Mouse (Mus musculus) cerebellum, adult 2 months (tissue): ENCODE measurements at regions not wholly inside any gene's neighbourhood (a gene's known extent, or its start where the extent isn't known, plus 50 kb on each side); places are given as distances from the start of the nearest gene placed in this dataset.

Experiments used
- DNase-seq, 2 experiments: peaks; one replicate each; pipeline ENCODE4 v3.0.0; 2021
- H3K27ac ChIP-seq: fragments of 200-500 bp; 2 replicates; pipeline ENCODE4 v1.5.1; 2012; ENCODE audit warnings: low read length, control low read depth, inconsistent platforms; ENCODE audit not compliant: insufficient read depth
- H3K27me3 ChIP-seq: fragments of 200-500 bp; 2 replicates; pipeline ENCODE4 v1.6.1; 2012; ENCODE audit warnings: inconsistent platforms, mild to moderate bottlenecking, low read length, moderate library complexity; ENCODE audit not compliant: control insufficient read depth, insufficient read depth
- H3K4me1 ChIP-seq: fragments of 200-500 bp; 2 replicates; pipeline ENCODE4 v1.6.1; 2011; ENCODE audit warnings: low read length; ENCODE audit not compliant: control insufficient read depth, insufficient read depth
- H3K4me3 ChIP-seq: fragments of 200-500 bp; replicated peaks from 2 replicates; pipeline ENCODE3; 2011; ENCODE audit warnings: mild to moderate bottlenecking, low read depth, low read length, control low read depth; ENCODE audit not compliant: insufficient read depth
- CTCF ChIP-seq: fragments of 200-500 bp; IDR thresholded peaks from 2 replicates; pipeline ENCODE4 v1.5.1; 2011; ENCODE audit warnings: low read depth, mild to moderate bottlenecking, control low read depth, low read length, moderate library complexity, borderline replicate concordance; ENCODE audit not compliant: insufficient read depth
- POLR2A ChIP-seq: fragments of 200-500 bp; IDR thresholded peaks from 2 replicates; pipeline ENCODE4 v1.6.1; 2011; ENCODE audit warnings: low read length, control low read depth, borderline replicate concordance; ENCODE audit not compliant: insufficient read depth
- WGBS: fragments of 180-500 bp; shearing (Covaris S2); methylation state at CpG from one replicate; pipeline ENCODE4 v1.1.7; 2018; 5-methylcytosine and 5-hydroxymethylcytosine counted together

DNA sequence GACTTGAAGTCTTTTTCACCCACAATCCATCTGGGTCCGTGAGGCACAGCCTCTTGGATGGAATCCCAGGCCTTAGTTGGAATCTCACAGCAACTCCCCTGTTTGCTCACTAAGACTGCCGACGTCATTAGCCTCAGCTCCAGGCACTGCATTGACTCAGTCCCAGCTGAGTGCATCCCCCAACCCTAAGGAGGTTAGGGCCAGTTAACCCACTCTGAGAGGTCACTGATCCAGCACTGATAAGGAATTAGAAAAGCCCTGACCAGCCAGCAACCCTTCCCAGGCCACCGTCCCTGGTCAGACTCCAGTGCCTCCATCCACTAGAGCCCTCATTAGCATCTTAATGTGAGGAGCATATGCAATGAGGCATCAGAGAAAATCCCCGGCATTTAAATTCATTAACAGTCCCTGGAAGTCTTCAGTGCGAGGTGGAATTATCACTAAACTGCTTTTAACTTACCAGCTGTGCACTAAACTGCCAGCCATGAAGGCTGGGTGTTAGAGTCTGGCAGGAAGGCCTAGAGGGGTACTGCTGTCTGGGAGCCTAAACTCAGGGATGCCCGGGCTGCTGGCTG is 184.2 kb downstream of the Cct6b start:
- H3K27ac ChIP-seq: no peak overlapping the region
- no peaks in the 10 kb centered on the region for H3K4me1 ChIP-seq
- TF ChIP-seq POLR2A: no peak
- TF ChIP-seq CTCF: no peak
- 31% methylated on average over 7 of the region's 7 CpGs for WGBS
- H3K4me3 ChIP-seq: no peak overlapping the region
- no peaks in the 10 kb centered on the region for H3K27me3 ChIP-seq
- DNase-seq: no peak

DNA sequence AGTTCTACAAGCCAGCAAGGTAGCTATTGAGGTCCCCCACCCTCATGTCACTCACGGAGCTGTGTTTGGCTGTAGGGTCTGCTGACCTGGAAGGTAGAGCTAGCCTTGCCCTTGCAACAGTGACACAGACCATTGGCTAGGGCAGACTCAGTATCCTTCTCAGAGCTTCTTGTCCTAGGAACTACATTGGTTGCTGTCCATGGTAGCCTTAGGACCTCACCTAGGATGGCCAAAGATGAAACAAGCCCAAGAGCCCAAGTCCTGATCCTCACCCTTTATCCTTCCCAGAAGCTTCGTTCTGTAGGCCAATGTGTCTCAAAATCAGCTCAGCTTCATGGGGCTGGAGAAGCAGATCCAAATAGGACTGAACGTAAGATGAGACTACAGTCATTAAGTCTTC is 187.3 kb downstream of the Tmem132e start:
- Histone ChIP-seq H3K27ac (no peak overlapping the region), H3K4me3 (no peak overlapping the region), H3K4me1 (no peaks in the 10 kb centered on the region), H3K27me3 (no peaks in the 10 kb centered on the region)
- no peak for DNase-seq
- WGBS: 87% methylated on average over 3 of the region's 3 CpGs
- no peak for TF ChIP-seq CTCF
- no peak for TF ChIP-seq POLR2A

DNA sequence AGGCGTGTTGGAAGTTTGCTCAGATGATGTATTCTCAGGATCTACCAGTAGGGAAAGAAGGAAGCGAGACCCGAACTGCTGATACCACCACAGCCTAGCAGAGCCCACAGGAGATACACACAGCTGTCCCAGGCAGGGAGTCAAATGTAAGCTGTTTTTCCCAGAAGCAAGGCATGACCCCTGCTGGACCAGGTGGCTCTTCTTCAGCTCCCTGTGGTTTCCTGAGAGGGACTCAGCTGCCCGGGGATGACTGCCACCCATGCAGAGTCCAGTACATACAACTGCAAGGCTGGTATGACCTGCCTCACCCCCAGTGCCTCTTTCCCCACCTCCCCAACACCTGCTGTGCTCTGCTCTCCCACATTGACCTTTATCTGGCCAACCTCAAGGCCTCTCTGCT is 184.4 kb downstream of the Tmem132e start:
- Histone ChIP-seq H3K4me3 (no peak overlapping the region), H3K4me1 (no peaks in the 10 kb centered on the region), H3K27ac (no peak overlapping the region), H3K27me3 (no peaks in the 10 kb centered on the region)
- TF ChIP-seq CTCF (no peak), POLR2A (no peak)
- DNase-seq: no peak
- WGBS: 76% methylated on average over 4 of the region's 4 CpGs

DNA sequence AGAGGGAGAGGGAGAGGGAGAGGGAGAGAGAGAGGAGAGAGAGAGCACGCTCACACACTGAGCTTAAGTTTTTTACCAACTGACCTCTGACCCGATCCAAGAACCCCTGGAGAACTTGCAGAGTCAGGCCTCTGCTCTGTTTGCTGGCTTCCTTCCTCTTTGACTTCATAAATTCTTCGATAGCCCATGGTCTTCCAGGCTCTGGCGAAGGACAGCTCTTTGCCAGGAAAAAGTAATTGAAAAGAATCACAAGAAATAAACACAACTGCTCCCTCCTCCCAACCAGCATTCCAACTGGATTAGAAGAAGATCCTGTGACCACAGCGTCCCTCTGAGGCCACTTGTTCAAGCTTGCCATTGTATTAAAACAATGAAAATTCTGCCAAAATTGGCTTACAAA is 182.8 kb downstream of the Tmem132e start:
- TF ChIP-seq POLR2A (no peak), CTCF (no peak)
- 55% methylated on average over 5 of the region's 5 CpGs for WGBS
- H3K27me3 ChIP-seq: no peaks in the 10 kb centered on the region
- no peak overlapping the region for H3K4me3 ChIP-seq
- peaks cover 4% of the 10 kb centered on the region; the same call in 1 of the 2 replicates for H3K4me1 ChIP-seq
- H3K27ac ChIP-seq: no peak overlapping the region
- no peak for DNase-seq

DNA sequence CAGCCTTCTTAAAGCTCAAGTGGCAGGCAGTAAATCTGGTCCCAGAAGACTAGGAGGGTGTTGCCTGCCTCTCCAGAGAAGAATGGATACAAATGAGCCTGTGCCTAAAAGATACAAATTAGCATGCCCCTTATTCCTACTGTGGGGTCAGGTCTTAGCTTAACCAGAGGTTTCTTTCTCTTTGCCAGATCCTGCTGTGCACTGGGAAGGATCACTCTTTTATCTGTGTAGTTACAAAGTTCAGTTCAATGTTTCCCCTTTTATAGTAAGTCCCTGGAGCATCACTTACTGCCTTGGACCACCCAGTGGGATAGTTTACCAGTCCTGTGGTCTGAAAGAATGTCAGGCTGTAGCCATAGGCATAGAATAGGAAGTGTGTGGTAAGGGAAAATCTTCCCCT is 181.1 kb downstream of the Tmem132e start:
- Histone ChIP-seq H3K4me3 (no peak overlapping the region), H3K27me3 (no peaks in the 10 kb centered on the region), H3K27ac (no peak overlapping the region), H3K4me1 (peaks cover 4% of the 10 kb centered on the region; the same call in 1 of the 2 replicates)
- DNase-seq: no peak
- TF ChIP-seq POLR2A (no peak), CTCF (no peak)

DNA sequence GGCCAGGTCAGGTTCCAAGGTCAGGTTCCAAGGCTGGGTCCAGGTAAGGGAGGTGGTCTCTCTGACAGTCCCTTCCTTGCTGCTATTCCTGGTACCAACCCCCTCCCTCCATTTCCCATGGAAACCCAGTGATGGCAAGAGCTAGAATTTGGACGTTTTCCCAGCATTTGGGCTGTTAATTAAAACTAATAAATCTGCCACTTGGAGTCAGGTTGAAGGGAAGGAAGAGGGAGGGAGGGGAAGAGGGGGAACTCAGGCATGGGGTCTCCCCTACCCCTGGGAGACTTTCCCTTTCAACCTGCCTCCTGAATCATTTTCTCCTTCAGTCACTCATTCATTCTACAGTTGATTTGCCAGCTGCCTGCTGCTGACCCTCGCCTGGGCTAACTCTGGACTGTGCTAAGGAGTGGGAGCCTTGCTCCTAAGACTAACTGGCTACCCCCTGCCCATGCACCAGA is 179.5 kb downstream of the Tmem132e start:
- no peak for TF ChIP-seq POLR2A
- no peak for TF ChIP-seq CTCF
- Histone ChIP-seq H3K27me3 (no peaks in the 10 kb centered on the region), H3K4me1 (peaks cover 4% of the 10 kb centered on the region; the same call in 1 of the 2 replicates), H3K4me3 (no peak overlapping the region), H3K27ac (no peak overlapping the region)
- no peak for DNase-seq
- WGBS: 60% methylated on average over 2 of the region's 2 CpGs

DNA sequence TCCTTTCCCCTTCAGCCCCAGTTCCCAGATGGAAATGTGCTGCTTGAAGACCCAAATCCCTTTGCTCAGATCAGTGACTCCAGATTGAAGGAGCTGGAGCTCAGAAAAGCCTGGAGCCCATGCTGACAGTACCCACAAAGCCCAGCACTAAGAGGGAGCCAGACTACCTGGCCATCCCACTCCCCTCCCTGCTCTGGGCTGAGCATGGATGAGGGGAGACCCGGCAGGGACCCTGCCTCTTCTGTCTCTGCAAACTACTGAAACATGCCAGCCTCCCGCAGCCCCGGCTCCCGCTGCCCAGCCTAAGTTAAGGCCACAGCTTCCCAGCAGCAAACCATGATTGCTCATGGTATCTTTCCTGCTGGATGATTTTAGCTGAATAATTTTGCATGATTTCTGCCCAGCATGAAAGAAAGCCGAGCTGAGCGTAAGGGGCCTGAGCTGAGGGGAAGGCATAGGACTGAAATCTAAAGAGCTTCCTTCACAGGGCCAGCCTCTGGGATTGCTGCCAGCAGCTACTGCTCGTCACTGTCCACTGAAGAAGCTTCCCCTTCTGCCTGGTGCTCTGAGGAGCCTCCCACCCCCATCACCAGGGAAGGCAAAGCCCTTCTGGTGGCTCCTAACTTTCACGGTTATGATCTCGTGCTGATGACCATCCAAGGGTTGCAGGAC is 178.4 kb downstream of the Tmem132e start:
- DNase-seq: no peak
- no peak for TF ChIP-seq CTCF
- TF ChIP-seq POLR2A: no peak
- Histone ChIP-seq H3K4me3 (no peak overlapping the region), H3K27ac (no peak overlapping the region), H3K27me3 (no peaks in the 10 kb centered on the region), H3K4me1 (peaks cover 4% of the 10 kb centered on the region; the same call in 1 of the 2 replicates)
- 53% methylated on average over 9 of the region's 9 CpGs for WGBS

DNA sequence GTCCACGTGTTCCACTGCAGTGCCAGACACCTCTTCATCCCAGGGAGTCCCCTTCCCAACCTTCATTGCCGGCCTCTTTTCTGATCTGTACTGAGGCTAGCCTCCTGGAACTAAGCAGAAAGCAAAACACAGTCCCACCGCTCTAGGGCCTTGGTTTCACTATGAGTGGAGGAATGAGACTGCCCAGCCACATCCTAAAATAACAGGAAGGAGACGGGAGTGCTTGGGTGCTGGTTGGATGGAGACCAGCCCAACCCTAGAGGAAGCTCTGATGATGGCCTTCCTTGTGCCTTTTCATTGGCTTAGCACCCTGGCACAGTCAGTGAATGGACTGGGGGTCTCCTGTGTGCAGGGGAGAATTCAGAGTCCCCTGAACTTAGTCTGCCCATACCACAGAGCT is 177.4 kb downstream of the Tmem132e start:
- Histone ChIP-seq H3K4me1 (peaks cover 4% of the 10 kb centered on the region; the same call in 1 of the 2 replicates), H3K27me3 (no peaks in the 10 kb centered on the region), H3K27ac (no peak overlapping the region), H3K4me3 (no peak overlapping the region)
- TF ChIP-seq CTCF (no peak), POLR2A (no peak)
- 62% methylated on average over 4 of the region's 4 CpGs for WGBS
- DNase-seq: no peak
